Mouse (Mus musculus): ENCODE measurements at regions not wholly inside any gene's neighbourhood (a gene's known extent, or its start where the extent isn't known, plus 50 kb on each side); places are given as distances from the start of the nearest gene placed in this dataset.

- DNase-seq: no peak
These were observed 105.6 kb upstream of the Sulf2 start for GRCm38 (mm10) chr2:166261065-166261464.

DNA sequence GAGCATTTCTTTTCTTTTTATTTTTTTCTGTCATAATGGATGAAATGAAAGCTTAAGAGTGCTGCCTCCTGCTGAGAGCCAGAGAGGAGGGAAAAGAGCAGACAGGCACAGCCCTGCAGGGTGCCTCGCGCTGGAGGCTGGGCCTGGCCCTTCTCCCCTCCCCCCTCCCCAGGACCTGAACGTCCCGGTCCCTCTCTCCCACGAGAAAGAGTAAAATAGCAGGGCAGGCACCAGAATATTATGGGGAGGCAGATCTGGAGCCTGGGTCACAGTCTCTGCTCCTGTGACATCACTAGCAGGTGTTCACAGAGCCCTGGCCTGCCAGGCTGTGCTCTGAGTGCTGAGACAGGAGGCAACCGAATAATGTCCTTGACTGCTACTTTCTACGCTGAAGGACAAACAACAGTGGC lies 103.3 kb upstream of the Sulf2 start:
- DNase-seq: no peak

- DNase-seq: no peak
These were observed 102.2 kb upstream of the Sulf2 start for GRCm38 (mm10) chr2:166257666-166258065.

GRCm38 (mm10) chr2:166256193-166256592 lies 100.7 kb upstream of the Sulf2 start:
- DNase-seq: no peak

DNA sequence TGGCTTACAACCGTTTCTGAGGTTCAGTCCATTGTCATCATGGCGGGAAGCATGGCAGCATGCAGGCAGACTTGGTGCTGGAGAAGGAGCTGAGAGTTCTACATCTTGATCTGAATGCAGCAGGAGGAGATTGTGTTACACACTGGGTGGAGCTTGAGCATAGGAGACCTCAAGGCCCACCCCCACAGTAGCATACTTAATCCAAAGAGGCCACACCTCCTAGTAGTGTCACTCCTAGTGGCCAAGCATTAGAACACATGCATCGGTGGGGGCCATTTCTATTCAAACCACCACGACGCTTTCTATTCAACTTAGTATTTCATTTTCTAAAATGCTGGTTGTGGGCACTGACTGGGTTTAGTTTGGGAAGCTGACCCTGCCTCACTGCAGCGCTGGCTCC lies 99.1 kb upstream of the Sulf2 start:
- no peak for DNase-seq

- no peak for DNase-seq
These were observed 96.6 kb upstream of the Sulf2 start for GRCm38 (mm10) chr2:166252107-166252506.

DNA sequence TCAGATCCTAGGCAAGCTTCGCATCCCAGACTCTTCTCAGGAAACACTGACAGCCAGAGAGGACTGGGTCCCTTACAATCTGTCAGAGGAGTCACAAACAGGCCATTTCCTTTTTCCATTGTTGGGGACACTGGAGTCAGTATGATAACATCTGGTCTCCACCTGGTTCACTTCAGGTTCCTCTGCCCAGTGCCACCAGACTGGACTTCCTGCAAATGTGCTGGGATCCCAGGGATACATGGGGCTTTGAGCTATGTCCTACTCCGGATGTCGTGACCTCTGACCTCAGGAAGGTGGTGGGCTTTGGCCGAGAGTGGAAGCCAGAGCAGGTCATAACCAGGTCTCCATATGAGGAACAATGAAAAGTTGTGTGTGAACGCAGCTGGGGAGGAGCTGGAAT lies 96.0 kb upstream of the Sulf2 start:
- no peak for DNase-seq

GRCm38 (mm10) chr2:166250571-166250970 lies 95.1 kb upstream of the Sulf2 start:
- no peak for DNase-seq

- DNase-seq: no peak
These were observed 94.0 kb upstream of the Sulf2 start for GRCm38 (mm10) chr2:166249338-166249950.

DNA sequence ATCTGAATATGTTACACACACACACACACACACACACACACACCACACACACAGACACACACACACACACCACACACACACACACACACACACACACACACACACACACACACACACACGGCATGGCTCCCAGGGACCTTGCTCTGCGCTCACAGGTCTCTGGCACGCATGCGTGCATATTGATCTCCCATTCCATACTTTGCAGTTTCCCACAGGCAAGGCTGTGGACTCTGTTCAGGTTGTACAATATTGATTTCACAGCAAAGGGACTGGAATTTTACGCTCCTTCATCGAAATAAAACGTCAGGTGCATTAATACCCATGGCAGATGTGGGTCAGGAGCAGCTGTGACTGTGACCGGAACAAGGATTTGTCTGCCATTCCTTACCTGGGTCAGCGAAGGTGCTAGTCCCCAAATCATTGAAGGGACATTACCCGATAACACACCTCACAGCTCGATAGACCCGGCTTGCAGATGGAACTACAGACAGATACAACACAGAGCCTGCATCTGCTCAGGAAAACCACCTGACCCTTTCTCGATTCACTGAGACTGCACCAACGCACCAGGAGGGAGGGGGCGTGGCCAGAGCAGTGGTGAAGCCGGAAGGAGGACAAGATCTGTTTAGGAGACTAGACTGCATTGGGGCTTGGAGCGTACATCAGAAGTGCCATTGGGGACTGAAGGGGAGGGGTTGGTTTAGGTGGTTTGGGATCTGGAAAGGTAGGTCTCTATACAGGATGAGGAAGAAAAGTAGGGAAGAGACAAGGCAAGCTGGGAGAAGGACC lies 91.1 kb upstream of the Sulf2 start:
- DNase-seq: no peak

- no peak for DNase-seq
These were observed 89.8 kb upstream of the Sulf2 start for GRCm38 (mm10) chr2:166245219-166245618.

- no peak for DNase-seq
These were observed 87.5 kb upstream of the Sulf2 start for GRCm38 (mm10) chr2:166242786-166243521.

- DNase-seq: no peak
These were observed 85.8 kb upstream of the Sulf2 start for GRCm38 (mm10) chr2:166241310-166241709.

GRCm38 (mm10) chr2:166240056-166240455 lies 84.6 kb upstream of the Sulf2 start:
- DNase-seq: no peak

GRCm38 (mm10) chr2:166237554-166238269 lies 82.2 kb upstream of the Sulf2 start:
- no peak for DNase-seq

DNA sequence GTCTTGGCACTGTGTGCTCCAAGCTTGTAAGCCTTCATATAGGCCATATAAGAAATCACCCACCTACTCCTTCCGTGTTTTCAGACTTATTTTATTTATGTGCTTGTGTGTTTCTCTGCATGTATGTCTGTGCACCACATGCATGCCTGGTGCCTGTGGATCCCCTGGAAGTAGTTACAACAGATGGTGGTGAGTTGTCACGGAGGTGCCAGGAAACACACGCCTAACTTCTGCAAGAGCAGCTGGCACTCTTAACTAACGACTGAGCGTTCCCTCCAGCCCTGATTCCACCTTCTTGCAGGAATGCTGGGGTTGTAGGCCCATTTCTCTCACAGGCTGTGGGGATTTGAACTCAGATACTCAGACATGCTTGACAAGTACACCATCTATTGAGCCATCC lies 80.6 kb upstream of the Sulf2 start:
- no peak for DNase-seq

DNA sequence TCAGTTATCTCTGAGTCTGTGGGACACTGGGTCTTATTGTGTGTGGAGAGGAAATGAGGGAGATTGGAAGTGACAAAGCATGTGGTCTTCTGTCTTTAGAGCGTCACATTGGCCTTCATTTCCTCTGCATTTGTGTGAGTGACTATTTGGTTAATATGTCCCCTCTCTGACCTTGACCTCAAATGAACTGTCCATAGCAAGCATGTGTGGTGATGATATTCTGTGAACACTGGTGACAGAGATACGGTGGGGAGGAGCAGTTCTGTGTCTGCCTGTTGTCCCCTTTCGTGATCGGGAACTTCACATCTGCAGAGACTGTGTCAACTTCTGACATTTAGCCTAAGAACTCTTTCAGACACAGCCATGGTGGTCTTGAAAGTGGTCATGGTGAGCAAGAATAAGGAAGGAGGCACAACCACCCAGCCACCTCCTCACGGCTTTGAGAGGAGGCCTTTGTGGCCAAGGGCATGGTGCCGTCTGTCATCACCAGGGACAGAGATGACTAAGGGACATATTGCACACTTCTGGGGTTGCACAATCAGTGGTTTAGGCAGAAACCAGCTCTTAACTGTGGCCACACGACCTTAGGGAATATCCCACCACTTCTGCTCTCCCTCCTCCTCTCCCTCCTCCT lies 79.2 kb upstream of the Sulf2 start:
- DNase-seq: no peak

DNA sequence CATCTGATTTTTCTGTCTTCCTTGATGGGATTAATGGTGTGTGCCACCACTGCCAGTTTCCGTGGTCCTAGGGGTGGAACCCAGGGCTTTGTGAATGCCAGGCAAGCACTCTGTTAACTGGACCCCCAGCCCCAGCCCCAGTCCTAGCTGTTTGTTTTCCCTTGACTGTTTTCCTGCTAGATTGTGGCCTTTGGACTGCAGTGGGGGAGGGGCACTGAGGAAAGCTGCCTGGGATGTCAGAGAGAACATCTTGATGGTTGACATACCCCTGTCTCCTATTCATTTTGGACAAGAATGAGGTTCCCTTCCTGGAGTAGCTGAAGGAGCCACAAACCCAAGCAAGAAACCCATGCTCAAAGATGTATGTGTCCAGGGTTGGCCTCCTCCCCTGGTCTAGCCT lies 77.8 kb upstream of the Sulf2 start:
- no peak for DNase-seq

- no peak for DNase-seq
These were observed 76.9 kb upstream of the Sulf2 start for GRCm38 (mm10) chr2:166232376-166232775.

- DNase-seq: no peak
These were observed 75.2 kb upstream of the Sulf2 start for GRCm38 (mm10) chr2:166230617-166231016.

DNA sequence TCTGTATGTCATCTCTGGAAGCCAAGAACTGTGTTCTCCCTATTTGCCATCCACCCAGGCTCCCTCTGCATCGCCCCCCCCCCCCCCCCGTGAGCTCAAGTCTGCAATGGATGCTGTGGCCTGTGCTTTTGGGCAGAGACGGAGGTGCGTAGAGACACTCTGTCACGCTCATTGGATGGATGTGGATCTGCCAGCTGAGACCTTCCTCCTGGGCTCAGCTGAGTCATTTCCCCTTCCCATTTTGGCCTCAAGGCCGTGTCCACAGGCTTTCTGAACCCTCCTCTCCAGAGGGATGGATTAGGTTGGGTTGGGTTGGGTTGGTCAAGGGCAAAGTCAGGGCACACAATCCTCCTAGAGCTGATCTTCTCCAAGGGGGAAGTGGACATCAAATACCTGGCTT lies 72.9 kb upstream of the Sulf2 start:
- no peak for DNase-seq

- DNase-seq: no peak
These were observed 72.0 kb upstream of the Sulf2 start for GRCm38 (mm10) chr2:166227496-166227895.

- DNase-seq: no peak
These were observed 71.5 kb upstream of the Sulf2 start for GRCm38 (mm10) chr2:166226929-166227328.
